Mouse (Mus musculus) neural tube, embryonic 15.5 days (tissue): ENCODE results near the gene Sf3b1. TPM values are rescaled to one million over a fixed set of nuclear protein-coding genes. Genes with fewer than 3 reads are reported as not detected.
"Not testable (repeated sequence)": the region's sequence is repeated elsewhere in the genome, so short reads cannot be mapped to it uniquely, and the experiment has no call there.

Experiments
- ATAC-seq: fragments of 200-750 bp; cut with Nextera tagmentation; 2 replicates; pipeline ENCODE4 v1.8.0; 2017; ENCODE audit warnings: mild to moderate bottlenecking, moderate TSS enrichment, moderate library complexity; ENCODE audit not compliant: low FRiP score
- H3K27ac ChIP-seq: fragments of 300-500 bp; sonication (generic); replicated peaks from 2 replicates; pipeline ENCODE4 v1.5.1; 2015; ENCODE audit warnings: mild to moderate bottlenecking, inconsistent platforms
- H3K27me3 ChIP-seq: fragments of 300-500 bp; sonication (generic); replicated peaks from 2 replicates; pipeline ENCODE4 v1.6.1; 2015; ENCODE audit warnings: inconsistent platforms
- H3K36me3 ChIP-seq: fragments of 300-500 bp; sonication (generic); 2 replicates; pipeline ENCODE4 v1.6.1; 2015; ENCODE audit warnings: inconsistent platforms
- H3K4me1 ChIP-seq: fragments of 300-500 bp; sonication (generic); 2 replicates; pipeline ENCODE4 v1.6.1; 2015; ENCODE audit warnings: inconsistent platforms
- H3K4me2 ChIP-seq: fragments of 300-500 bp; sonication (generic); 2 replicates; pipeline ENCODE4 v1.6.1; 2015; ENCODE audit warnings: inconsistent platforms, mild to moderate bottlenecking, moderate library complexity
- H3K4me3 ChIP-seq: fragments of 300-500 bp; sonication (generic); replicated peaks from 2 replicates; pipeline ENCODE4 v1.5.1; 2015; ENCODE audit warnings: mild to moderate bottlenecking, inconsistent platforms
- H3K9ac ChIP-seq: fragments of 300-500 bp; sonication (generic); replicated peaks from 2 replicates; pipeline ENCODE4 v1.6.1; 2015; ENCODE audit warnings: mild to moderate bottlenecking, inconsistent platforms
- H3K9me3 ChIP-seq: fragments of 300-500 bp; sonication (generic); replicated peaks from 2 replicates; pipeline ENCODE4 v1.6.1; 2016; ENCODE audit warnings: inconsistent platforms
- WGBS: fragments of 180-500 bp; shearing (Covaris S2); methylation state at CpG from one replicate; pipeline ENCODE4 v1.1.7; 2015; ENCODE audit warnings: mixed read lengths; 5-methylcytosine and 5-hydroxymethylcytosine counted together
- polyA plus RNA-seq: library from polyadenylated mRNA; unstranded; fragments of >200 nt; fragmentation: Nextera tagmentation; extraction: Ambion mirVana; gene quantifications from 2 replicates; pipeline ENCODE4 v1.2.1, GENCODE M21; 2015

Gene Sf3b1
- 258 and 272 TPM in 2 replicates for polyA plus RNA-seq

DNA sequence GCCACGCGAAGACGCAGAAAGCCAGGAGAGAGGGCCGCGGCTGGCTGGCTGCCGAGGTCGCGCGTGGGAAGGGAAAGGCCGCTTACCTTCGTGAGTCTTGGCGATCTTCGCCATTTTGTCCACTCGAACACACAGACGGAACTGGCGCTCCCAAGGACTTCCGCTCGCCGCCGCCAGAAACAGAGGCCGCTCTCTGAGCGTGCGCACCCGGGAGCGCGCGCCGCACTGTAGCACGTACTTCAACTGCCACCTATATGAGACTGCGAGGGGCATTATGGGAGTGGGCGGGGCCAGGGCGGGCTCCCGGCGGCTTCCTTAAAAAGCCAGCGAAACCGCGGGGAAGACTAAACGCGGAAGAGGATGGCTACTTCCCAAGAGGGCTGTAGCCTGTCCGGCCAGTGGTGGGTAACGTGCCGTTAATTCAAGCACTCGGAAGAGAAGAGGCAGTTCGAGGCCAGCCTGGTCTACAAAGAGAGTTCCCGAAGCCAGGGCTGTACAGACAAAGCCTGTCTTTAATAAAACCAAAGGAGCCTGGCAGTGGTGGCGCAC lies at the start of gene Sf3b1:
Sf3b1 (minus strand) TSS at position 229 of the 549 bp plus-strand sequence.
- H3K9me3 ChIP-seq = no peaks in the 10 kb centered on the region
- peak within 1 kb of the TSS; percentile 96 for H3K4me3 ChIP-seq
- ATAC-seq = peak; percentile 99
- no peaks in the 10 kb centered on the region for H3K36me3 ChIP-seq
- H3K4me2 ChIP-seq = peak within 1 kb of the TSS; percentile 74
- peak within 1 kb of the TSS; percentile 97 for H3K27ac ChIP-seq
- WGBS = 1% methylated on average over 46 of the region's 46 CpGs
- no peaks in the 10 kb centered on the region for H3K27me3 ChIP-seq
- H3K4me1 ChIP-seq = peaks cover 23% of the 10 kb centered on the region
- peak within 1 kb of the TSS; percentile 94 for H3K9ac ChIP-seq

DNA sequence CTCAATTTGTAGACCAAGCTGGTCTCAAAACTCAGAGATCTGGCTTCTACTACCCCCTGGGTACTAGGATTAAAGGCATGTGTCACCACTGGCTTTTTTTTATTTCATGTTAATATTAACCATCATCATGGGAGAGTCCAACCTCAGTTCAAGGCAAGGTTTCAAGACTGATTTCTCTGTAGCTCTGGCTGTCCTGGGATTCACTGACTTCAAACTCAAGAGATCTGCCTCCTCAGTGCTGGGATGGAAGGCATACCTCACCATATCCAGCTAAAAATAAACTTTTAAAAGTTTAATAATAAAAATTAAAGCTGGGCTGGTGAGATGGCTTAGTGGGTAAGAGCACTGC lies 49.1 kb upstream of the Sf3b1 start:
- ATAC-seq = no peak
- H3K4me1 ChIP-seq = no peaks in the 10 kb centered on the region
- no peaks in the 10 kb centered on the region for H3K9me3 ChIP-seq
- no peak overlapping the region for H3K4me3 ChIP-seq
- peaks cover 48% of the 10 kb centered on the region for H3K36me3 ChIP-seq
- no peaks in the 10 kb centered on the region for H3K27me3 ChIP-seq
- H3K27ac ChIP-seq = no peak overlapping the region
- H3K4me2 ChIP-seq = no peak overlapping the region
- no peak overlapping the region for H3K9ac ChIP-seq

DNA sequence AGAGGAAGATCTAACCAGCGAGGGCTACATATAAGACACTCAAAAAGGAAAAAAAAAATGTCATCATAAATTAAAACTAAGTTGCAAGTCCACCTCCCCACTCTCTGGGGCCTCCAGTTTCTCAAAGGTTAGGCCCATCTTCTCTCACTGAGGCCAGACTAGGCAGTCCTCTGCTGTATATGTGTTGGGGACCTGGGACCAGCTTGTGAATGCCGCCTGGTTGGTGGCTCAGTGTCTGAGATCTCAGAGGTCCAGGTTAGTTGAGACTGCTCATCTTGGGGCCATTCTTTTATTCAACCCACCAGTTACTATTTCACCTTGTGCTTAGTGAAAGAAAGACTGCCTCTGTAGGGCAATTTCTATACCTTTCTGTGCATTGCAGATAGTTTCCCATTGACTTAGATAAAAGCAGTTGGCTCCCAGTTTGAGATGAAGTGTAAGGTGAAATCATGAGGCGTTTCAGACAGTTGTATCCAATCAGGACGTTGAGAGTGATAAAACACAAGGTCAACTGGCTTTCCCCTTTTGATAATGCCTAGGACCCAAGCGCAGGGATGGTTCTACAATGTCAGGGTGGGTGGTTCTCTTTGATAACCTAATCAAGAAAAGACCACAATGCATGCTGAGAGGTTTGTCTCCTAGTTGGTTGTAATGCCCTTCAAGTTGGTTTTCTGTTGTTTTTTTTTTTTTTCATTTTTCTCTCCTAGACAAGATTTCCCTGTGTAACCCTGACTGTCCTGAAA lies 48.5 kb upstream of the Sf3b1 start:
- Histone ChIP-seq H3K9me3 (no peaks in the 10 kb centered on the region), H3K36me3 (peaks cover 45% of the 10 kb centered on the region), H3K4me3 (no peak overlapping the region), H3K9ac (no peak overlapping the region), H3K27me3 (no peaks in the 10 kb centered on the region), H3K4me1 (no peaks in the 10 kb centered on the region), H3K4me2 (no peak overlapping the region), H3K27ac (no peak overlapping the region)
- ATAC-seq = no peak
- 71% methylated on average over 5 of the region's 5 CpGs for WGBS

DNA sequence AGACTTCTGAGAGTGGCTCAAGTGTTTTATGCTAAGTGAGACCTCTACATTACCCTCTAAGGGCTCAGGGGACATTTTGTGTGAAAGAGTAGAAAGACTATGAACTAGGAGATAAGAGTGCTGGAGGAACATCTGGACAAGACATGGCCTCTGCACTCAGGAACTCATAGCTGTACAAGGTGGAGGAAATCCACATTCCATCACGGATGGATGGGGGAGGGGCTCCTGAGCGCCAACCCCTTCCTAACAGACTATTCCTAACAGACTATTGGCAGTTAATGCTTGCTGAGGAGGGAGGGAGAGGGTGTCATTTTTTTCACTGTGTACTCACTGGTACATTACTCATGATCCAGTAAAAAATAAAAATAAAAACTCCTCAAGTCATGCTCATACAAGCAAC lies 47.5 kb upstream of the Sf3b1 start:
- ATAC-seq = no peak

DNA sequence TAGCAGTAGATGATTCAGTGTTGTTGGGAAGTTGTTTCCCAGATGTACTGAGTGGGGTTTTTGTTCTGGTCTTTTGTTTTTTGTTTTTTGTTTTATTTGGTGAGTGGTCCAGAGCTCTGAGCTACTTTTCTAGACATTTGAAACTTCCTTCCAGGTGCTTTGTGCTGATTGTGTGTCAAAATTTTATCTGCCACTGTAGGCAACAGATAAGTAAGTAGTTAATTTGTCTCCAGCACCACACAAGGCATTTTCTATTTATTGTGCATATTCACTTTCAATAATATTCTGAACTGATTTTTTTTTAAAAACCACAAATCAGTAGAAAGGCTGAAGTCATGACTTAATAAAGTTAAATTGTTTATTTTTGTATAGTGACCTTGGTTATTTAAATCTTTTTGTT lies 45.0 kb upstream of the Sf3b1 start:
- H3K27me3 ChIP-seq, H3K4me1 ChIP-seq, ATAC-seq, H3K4me2 ChIP-seq, H3K4me3 ChIP-seq, H3K9ac ChIP-seq, H3K27ac ChIP-seq, H3K9me3 ChIP-seq: not testable (repeated sequence)
- peaks cover 32% of the 10 kb centered on the region for H3K36me3 ChIP-seq

More for the DNA sequence above, 47.5 kb upstream of the Sf3b1 start:
- Histone ChIP-seq H3K9ac (no peak overlapping the region), H3K27me3 (no peaks in the 10 kb centered on the region), H3K4me1 (no peaks in the 10 kb centered on the region), H3K4me3 (no peak overlapping the region), H3K9me3 (no peaks in the 10 kb centered on the region), H3K27ac (no peak overlapping the region), H3K4me2 (no peak overlapping the region), H3K36me3 (peaks cover 38% of the 10 kb centered on the region)
- 71% methylated on average over 2 of the region's 2 CpGs for WGBS

DNA sequence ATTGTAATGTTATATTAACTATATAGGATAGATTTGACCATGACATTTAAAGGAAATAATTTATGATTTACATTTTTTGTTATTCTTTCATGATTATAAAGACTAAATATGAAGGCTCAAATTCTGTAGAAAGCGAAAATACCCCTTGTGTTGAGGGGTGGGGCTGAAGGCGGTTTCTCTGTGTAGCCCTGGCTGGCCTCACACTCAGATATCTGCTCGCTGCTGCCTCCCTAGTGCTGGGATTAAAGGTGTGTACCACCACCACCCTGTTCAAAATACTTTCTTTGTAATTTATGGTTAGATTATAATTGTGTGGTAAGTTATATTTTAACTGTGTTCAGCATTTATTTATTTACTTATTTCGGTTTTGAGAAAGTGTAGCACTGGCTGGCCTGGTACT lies 34.5 kb upstream of the Sf3b1 start:
- no peaks in the 10 kb centered on the region for H3K4me1 ChIP-seq
- no peak overlapping the region for H3K27ac ChIP-seq
- no peaks in the 10 kb centered on the region for H3K9me3 ChIP-seq
- no peak overlapping the region for H3K4me2 ChIP-seq
- peaks cover 34% of the 10 kb centered on the region for H3K36me3 ChIP-seq
- no peak for ATAC-seq
- H3K4me3 ChIP-seq = no peak overlapping the region
- H3K9ac ChIP-seq = no peak overlapping the region
- H3K27me3 ChIP-seq = no peaks in the 10 kb centered on the region
- WGBS = 95% methylated on average over 4 of the region's 4 CpGs

DNA sequence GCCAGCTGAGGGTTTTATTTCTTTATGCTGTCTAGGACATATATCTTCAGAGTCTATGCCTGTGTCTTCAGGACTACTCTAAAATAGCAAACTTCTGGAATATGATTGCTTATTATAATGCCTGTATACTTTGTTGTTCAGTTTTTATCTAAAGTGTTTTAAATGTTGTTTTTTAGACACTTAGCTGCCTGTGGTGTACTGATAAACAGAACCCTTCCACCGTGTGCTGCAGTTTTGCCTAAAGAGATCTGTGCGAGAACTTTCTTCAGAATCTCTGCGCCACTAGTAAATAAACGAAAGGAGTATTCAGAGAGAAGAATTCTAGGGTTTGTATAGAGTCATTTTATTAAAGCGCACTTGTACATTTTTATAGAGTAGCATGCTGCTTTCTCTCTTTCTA lies 33.8 kb upstream of the Sf3b1 start:
- H3K4me3 ChIP-seq = no peak overlapping the region
- WGBS = 93% methylated on average over 5 of the region's 5 CpGs

DNA sequence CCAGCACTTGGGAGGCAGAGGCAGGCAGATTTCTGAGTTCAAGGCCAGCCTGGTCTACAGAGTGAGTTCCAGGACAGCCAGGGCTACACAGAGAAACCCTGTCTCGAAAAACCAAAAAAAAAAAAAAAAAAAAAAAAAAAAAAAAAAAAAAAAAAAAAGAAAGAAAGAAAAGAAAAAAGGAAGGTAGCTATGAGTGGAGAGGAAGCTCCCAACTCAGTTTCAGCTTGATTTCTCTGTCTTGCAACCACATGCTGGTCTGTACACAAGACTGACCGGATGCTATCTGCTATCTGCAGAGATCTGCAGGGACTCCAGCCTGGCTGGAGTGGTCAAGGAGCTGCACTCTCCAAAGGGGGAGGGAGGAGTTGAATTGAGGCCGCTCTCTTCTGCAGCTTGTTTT lies 31.1 kb upstream of the Sf3b1 start:
- not testable (repeated sequence) for H3K4me2 ChIP-seq, H3K4me1 ChIP-seq, ATAC-seq, H3K27ac ChIP-seq, H3K9me3 ChIP-seq, H3K27me3 ChIP-seq, H3K4me3 ChIP-seq, H3K9ac ChIP-seq
- 86% methylated on average over 2 of the region's 3 CpGs for WGBS
- H3K36me3 ChIP-seq = peaks cover 11% of the 10 kb centered on the region; the same call in 1 of the 2 replicates

More for the DNA sequence above, 33.8 kb upstream of the Sf3b1 start:
- Histone ChIP-seq H3K27ac (no peak overlapping the region), H3K9ac (no peak overlapping the region), H3K4me1 (no peaks in the 10 kb centered on the region), H3K4me2 (no peak overlapping the region), H3K27me3 (no peaks in the 10 kb centered on the region), H3K9me3 (no peaks in the 10 kb centered on the region), H3K36me3 (peaks cover 27% of the 10 kb centered on the region)
- no peak for ATAC-seq

DNA sequence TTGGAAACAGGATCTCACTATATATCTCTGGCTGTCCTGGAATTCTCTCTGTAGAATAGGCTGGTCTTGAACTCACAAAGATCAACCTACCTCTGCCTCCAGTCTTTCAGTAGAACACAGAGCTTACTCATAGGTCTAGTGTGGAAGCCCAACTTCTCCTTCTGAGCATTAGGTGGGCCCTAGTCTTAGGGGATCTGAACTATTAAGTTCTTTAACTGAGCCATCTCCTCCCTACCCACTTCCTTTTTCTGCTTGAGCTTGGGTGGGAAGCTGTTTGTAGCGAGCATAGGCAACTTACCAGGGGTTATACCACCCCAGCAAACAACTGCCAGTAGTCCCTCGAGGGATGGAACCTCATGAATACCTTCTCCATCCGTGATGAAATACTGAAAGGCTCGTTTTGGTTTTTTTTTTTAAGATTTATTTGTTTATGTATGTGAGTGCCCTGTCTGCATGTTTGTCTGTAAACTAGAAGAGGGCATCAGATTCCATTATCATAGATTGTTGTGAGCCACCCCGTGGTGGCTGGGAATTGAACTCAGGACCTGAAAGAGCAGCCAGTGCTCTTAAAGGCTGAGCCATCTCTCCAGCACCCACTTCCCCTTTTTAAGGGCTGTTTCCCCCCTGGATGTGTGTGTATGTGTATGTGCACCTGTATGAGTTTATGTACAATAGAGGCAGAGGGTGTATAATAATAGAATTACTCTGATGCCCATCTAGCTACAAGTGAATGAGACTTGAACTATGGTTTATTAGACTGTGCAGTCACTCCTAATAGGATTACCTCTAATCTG lies 28.2 kb upstream of the Sf3b1 start:
- no peak overlapping the region for H3K4me3 ChIP-seq
- 92% methylated on average over 5 of the region's 5 CpGs for WGBS
- no peak overlapping the region for H3K9ac ChIP-seq
- no peak overlapping the region for H3K4me2 ChIP-seq
- H3K4me1 ChIP-seq = peaks cover 14% of the 10 kb centered on the region
- H3K9me3 ChIP-seq = no peaks in the 10 kb centered on the region
- no peaks in the 10 kb centered on the region for H3K27me3 ChIP-seq
- H3K36me3 ChIP-seq = no peaks in the 10 kb centered on the region
- H3K27ac ChIP-seq = no peak overlapping the region
- ATAC-seq = no peak

DNA sequence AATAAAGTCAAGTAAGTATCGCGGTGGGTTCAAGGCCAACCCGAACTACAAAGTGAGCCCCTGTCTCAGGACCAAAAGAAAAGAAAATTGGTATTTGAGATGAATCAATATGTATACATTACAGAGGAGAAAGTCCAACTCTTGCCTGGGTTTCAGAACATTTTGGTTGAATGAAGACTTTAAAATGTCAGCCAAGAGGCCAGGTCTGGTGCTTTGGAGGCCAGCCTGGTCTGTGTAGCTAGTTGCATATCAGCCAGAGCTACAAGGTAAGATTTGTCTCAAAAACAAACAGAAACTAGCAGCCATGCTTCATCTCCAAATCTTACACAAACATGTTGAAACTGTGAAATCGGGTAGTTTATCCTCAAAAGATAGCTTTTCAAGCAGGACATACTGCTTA lies 26.3 kb upstream of the Sf3b1 start:
- no peak for ATAC-seq
- H3K36me3 ChIP-seq = no peaks in the 10 kb centered on the region
- no peaks in the 10 kb centered on the region for H3K9me3 ChIP-seq
- H3K9ac ChIP-seq = 0 out of 2 replicates have a peak overlapping the region, but pooled peaks have one; percentile 70
- 80% methylated on average over 4 of the region's 4 CpGs for WGBS
- H3K4me1 ChIP-seq = peaks cover 14% of the 10 kb centered on the region
- no peaks in the 10 kb centered on the region for H3K27me3 ChIP-seq
- peak overlapping the region; percentile 80 for H3K4me2 ChIP-seq
- peak overlapping the region; percentile 86 for H3K4me3 ChIP-seq
- H3K27ac ChIP-seq = no peak overlapping the region

DNA sequence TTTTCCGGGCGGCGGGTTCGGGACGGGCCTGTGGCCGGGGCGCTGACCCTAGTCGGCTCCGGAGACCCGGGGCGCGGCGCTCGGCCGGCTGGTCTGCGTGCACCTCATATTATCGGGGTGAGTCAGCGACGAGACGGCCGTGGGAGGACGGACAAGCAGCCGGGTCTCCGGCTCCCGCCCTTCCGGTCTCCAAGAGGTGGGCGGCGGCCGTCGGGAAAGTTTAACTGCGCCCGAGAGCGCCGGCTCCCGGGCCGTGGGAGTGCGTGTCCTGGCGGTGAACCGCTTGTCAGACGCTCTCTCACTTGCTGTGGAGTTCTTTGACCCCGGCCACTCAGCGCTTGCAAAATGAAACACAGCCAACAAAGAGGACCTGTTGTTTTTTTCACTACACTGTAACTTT lies 25.7 kb upstream of the Sf3b1 start:
- Histone ChIP-seq H3K27me3 (no peaks in the 10 kb centered on the region), H3K36me3 (no peaks in the 10 kb centered on the region), H3K4me1 (peaks cover 14% of the 10 kb centered on the region), H3K4me2 (peak overlapping the region; percentile 80), H3K27ac (peak overlapping the region; percentile 86), H3K9ac (peak overlapping the region; percentile 70), H3K9me3 (no peaks in the 10 kb centered on the region), H3K4me3 (peak overlapping the region; percentile 86)
- ATAC-seq = peak; percentile 56; the same call in 1 of the 2 replicates
- under 1% methylated on average over 39 of the region's 42 CpGs for WGBS
